Mouse (Mus musculus): ENCODE results near the gene Pth1r. TPM values are rescaled to one million over a fixed set of nuclear protein-coding genes. Genes with fewer than 3 reads are reported as not detected.

Pth1r gene
- 133 and 145 TPM in 2 replicates for polyA plus RNA-seq (2015; fragmentation: Nextera tagmentation; extraction: Ambion mirVana)

DNA sequence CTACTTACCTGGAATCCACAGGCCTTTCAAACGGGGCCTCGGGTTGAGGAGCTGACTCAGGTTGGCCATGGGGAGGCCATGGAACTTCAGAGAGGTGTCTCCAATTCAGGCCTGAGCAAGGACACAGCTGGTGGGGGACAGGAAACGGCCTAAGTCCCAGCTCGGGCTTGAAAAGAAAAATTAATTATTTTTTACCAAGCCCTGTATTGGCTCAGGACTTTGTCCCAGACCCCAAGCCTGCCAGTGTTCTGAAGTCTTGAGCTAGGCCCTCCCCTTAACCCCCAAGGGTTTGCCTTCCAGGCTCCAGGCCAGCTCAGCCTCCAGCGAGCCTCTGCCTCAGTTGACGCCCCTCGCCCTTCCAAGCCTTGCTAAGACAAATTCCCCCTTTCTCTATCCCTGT lies at the start of gene Pth1r:
TSS of gene Pth1r (minus strand) at position 185 of the 400 bp plus-strand sequence.
- H3K4me1 ChIP-seq, result peaks cover 51% of the 10 kb centered on the region
- no peak within 1 kb of the TSS for H3K27ac ChIP-seq (replicated peaks)
- H3K4me3 ChIP-seq (replicated peaks), result no peak within 1 kb of the TSS
- H3K9ac ChIP-seq, result no peak within 1 kb of the TSS
- peaks cover 14% of the 10 kb centered on the region; the same call in 1 of the 2 replicates for H3K27me3 ChIP-seq
- 48% methylated on average over 7 of the region's 7 CpGs for WGBS
- H3K4me2 ChIP-seq (replicated peaks), result no peak within 1 kb of the TSS
- H3K9me3 ChIP-seq (replicated peaks), result no peaks in the 10 kb centered on the region
- ATAC-seq (ENCODE audit: insufficient number of reproducible peaks, low FRiP score, low TSS enrichment, low read depth), result no peak
- H3K36me3 ChIP-seq, result no peaks in the 10 kb centered on the region

DNA sequence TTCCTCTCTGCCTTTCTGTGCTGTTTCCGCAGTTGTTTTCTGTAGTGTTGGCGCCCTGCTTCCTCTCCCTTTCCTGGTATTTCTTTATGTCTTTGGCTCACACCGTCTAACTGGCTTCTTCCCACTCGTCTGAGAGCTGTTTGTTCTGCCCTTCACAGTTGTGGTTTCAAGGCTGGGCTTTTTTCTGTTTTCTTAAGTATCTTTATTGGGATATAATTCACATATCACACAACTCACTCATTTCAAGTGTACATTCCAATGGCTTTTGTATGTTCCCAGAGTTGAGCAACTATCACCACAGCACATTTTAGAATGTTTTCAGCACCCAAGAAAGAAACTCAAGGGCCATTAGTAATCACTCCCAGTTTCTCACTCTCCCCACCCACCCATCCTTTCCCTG lies 43.5 kb upstream of the Pth1r start:
- no peak for ATAC-seq (ENCODE audit: insufficient number of reproducible peaks, low FRiP score, low TSS enrichment, low read depth)
- Histone ChIP-seq H3K4me3 (replicated peaks) (no peak overlapping the region), H3K9ac (no peak overlapping the region), H3K27ac (replicated peaks) (no peak overlapping the region), H3K9me3 (replicated peaks) (no peaks in the 10 kb centered on the region), H3K4me1 (no peaks in the 10 kb centered on the region), H3K27me3 (no peaks in the 10 kb centered on the region), H3K4me2 (replicated peaks) (no peak overlapping the region), H3K36me3 (no peaks in the 10 kb centered on the region)
- WGBS, result 59% methylated on average over 4 of the region's 4 CpGs

DNA sequence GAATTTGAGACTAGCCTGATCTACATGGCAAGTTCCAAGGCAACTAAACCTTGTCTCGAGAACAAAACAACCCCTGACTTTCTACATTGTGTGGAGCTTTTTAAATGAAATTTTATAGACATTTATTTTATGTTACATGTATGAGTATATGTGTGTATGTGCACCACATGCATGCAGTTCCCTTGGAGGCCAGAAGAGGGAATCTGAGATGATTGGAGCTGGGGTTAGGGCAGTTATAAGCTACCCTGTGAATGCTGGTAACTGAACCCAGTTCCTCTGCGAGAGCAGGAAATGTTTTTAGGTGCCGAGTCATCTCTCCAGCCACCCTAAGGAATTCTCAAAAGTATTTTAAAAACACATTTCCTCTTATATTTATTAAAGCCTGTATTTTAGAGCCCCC lies 41.2 kb upstream of the Pth1r start:
- no peaks in the 10 kb centered on the region for H3K27me3 ChIP-seq
- no peaks in the 10 kb centered on the region for H3K36me3 ChIP-seq
- WGBS, result 83% methylated on average over 3 of the region's 3 CpGs
- H3K4me1 ChIP-seq, result no peaks in the 10 kb centered on the region
- H3K9me3 ChIP-seq (replicated peaks), result no peaks in the 10 kb centered on the region
- no peak overlapping the region for H3K27ac ChIP-seq (replicated peaks)
- H3K4me3 ChIP-seq (replicated peaks), result no peak overlapping the region
- H3K9ac ChIP-seq, result no peak overlapping the region
- no peak overlapping the region for H3K4me2 ChIP-seq (replicated peaks)
- no peak for ATAC-seq (ENCODE audit: insufficient number of reproducible peaks, low FRiP score, low TSS enrichment, low read depth)

DNA sequence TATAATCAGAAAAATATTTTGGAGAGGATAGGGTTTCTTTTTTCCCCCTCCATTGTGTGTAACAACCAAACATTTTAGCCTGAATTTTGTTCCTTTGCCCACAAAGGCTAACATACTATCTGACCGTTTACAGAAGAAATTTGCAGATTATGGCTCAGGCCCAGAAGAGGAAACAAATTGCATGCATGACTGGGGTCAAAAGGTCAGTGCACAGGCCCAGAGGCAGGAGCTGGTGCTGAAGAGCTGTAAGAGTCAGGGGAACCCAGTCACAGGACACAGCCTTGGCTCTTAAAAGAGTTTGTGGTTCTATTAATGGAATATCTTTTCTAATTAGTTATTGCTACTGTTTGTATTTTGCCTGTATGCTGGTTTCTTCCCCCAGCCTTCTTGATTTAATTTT lies 36.7 kb upstream of the Pth1r start:
- ATAC-seq (ENCODE audit: insufficient number of reproducible peaks, low FRiP score, low TSS enrichment, low read depth), result no peak
- Histone ChIP-seq H3K4me1 (peaks cover 34% of the 10 kb centered on the region), H3K9ac (no peak overlapping the region), H3K4me3 (replicated peaks) (no peak overlapping the region), H3K9me3 (replicated peaks) (no peaks in the 10 kb centered on the region), H3K4me2 (replicated peaks) (no peak overlapping the region), H3K27ac (replicated peaks) (no peak overlapping the region), H3K27me3 (peaks cover 4% of the 10 kb centered on the region; the same call in 1 of the 2 replicates), H3K36me3 (no peaks in the 10 kb centered on the region)
- 10% methylated on average over 1 of the region's 1 CpGs for WGBS

DNA sequence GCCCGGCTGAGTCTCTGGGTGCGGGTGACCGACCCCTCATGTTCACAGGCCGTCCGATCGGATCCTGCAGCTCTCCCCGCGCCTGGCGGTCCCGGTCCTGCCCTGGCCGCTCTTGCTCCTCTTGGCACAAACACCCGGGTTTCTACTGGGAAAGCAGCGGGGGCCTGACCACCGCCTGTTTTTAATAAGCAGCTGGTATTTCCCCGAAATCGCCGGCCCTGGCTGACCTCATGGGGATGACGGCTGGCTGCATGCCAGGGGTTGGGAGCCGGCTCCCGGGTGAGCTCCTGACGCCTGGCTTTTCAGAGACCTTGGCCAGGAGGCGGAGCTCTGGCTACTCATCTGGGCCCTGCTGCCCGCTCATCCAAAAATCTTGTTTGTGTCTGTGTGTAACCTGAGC lies 34.8 kb upstream of the Pth1r start:
- Histone ChIP-seq H3K36me3 (no peaks in the 10 kb centered on the region), H3K4me2 (replicated peaks) (peak overlapping the region; percentile 79), H3K27me3 (peaks cover 4% of the 10 kb centered on the region; the same call in 1 of the 2 replicates), H3K4me3 (replicated peaks) (peak overlapping the region; percentile 47), H3K27ac (replicated peaks) (peak overlapping the region; percentile 87), H3K9ac (peak overlapping the region; percentile 39), H3K9me3 (replicated peaks) (no peaks in the 10 kb centered on the region), H3K4me1 (peaks cover 48% of the 10 kb centered on the region)
- peak; percentile 64 for ATAC-seq (ENCODE audit: insufficient number of reproducible peaks, low FRiP score, low TSS enrichment, low read depth)
- WGBS, result under 1% methylated on average over 23 of the region's 23 CpGs

DNA sequence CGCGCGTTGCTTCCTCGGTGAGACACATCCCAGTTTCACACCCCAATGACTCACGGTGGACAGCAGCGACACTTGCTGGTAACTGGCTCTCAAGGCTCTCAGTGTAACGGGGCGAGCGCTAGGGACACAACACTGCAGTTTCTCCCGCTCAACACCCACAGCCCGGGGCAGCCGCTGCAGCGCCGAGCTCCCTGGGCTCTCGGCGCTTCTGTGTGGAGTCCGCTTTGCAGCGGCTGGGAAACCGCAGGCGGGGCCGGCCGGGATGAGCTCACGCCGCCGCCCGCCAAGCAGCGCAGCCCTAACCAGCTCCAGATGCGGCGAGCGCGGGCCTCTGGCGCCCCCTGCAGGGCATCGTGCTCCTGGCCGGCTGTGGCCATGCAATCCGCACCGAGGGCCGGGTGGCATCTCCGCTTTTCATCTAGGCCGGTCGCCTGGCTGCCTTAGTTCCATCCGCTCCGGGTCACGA lies 34.3 kb upstream of the Pth1r start:
- under 1% methylated on average over 41 of the region's 43 CpGs for WGBS
- Histone ChIP-seq H3K4me2 (replicated peaks) (peak overlapping the region; percentile 79), H3K36me3 (no peaks in the 10 kb centered on the region), H3K4me3 (replicated peaks) (peak overlapping the region; percentile 47), H3K9ac (peak overlapping the region; percentile 39), H3K27me3 (peaks cover 4% of the 10 kb centered on the region; the same call in 1 of the 2 replicates), H3K4me1 (peaks cover 50% of the 10 kb centered on the region), H3K9me3 (replicated peaks) (no peaks in the 10 kb centered on the region), H3K27ac (replicated peaks) (peak overlapping the region; percentile 87)
- peak; percentile 93 for ATAC-seq (ENCODE audit: insufficient number of reproducible peaks, low FRiP score, low TSS enrichment, low read depth)

DNA sequence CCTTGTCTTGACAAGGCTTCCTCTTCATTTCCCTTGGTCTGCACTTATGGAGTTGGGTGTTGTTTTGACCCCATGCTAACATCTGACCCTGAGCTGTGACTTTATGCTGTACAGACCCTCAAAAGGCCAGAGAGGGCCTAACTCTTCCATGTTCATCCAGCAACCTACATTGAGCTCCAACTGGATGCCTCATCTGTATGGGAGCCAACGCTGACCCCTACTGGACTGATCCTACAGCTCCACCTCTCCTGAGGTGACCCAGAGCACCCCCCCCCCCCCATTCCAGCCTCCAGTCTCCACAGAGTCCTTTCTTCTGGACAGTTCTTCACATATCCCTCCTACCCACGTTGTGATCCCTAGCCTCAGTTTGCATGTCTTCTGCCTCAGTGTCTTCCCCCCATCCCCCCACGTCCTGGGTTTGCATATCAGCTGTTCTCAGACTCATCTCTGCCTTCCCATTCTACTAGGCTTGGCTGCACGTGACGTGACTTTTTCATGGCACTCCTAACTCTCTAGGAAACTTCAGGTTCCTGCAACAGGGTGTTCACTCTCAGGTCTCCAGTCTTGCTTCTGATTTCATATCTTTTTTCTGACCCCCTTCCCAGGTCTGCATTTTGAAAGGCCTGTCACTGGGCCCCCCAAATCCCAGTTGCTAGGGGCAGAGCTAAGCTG lies 32.4 kb upstream of the Pth1r start:
- no peak overlapping the region for H3K27ac ChIP-seq (replicated peaks)
- WGBS, result 60% methylated on average over 5 of the region's 5 CpGs
- no peak for ATAC-seq (ENCODE audit: insufficient number of reproducible peaks, low FRiP score, low TSS enrichment, low read depth)
- H3K4me1 ChIP-seq, result peaks cover 66% of the 10 kb centered on the region
- H3K9ac ChIP-seq, result no peak overlapping the region
- no peaks in the 10 kb centered on the region for H3K36me3 ChIP-seq
- H3K27me3 ChIP-seq, result peaks cover 4% of the 10 kb centered on the region; the same call in 1 of the 2 replicates
- no peak overlapping the region for H3K4me2 ChIP-seq (replicated peaks)
- no peak overlapping the region for H3K4me3 ChIP-seq (replicated peaks)
- H3K9me3 ChIP-seq (replicated peaks), result no peaks in the 10 kb centered on the region

DNA sequence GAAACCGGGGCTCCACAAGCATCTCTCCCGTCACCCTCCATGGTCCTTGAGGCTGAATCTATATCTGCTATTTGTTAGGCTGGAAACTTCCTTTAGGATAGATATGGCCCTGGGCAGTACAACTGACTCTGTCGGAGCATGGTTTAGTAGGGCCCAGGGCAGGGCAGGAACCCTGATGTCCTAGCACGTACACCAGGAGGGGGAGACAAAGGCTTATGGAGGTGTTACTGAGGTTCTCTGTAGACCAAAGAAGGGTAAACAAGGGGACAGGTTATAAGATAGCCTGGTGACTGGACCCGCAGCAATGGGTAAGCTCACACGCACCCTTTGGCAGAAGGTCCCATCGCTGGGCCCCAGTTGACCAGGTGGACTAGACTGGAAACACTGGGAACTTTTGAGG lies 31.6 kb upstream of the Pth1r start:
- 73% methylated on average over 7 of the region's 7 CpGs for WGBS
- peaks cover 4% of the 10 kb centered on the region; the same call in 1 of the 2 replicates for H3K27me3 ChIP-seq
- 0 out of 2 replicates have a peak overlapping the region, but pooled peaks have one; percentile 39 for H3K27ac ChIP-seq (replicated peaks)
- no peak overlapping the region for H3K4me2 ChIP-seq (replicated peaks)
- H3K9ac ChIP-seq, result no peak overlapping the region
- peaks cover 66% of the 10 kb centered on the region for H3K4me1 ChIP-seq
- H3K36me3 ChIP-seq, result no peaks in the 10 kb centered on the region
- ATAC-seq (ENCODE audit: insufficient number of reproducible peaks, low FRiP score, low TSS enrichment, low read depth), result no peak
- H3K9me3 ChIP-seq (replicated peaks), result no peaks in the 10 kb centered on the region
- no peak overlapping the region for H3K4me3 ChIP-seq (replicated peaks)

DNA sequence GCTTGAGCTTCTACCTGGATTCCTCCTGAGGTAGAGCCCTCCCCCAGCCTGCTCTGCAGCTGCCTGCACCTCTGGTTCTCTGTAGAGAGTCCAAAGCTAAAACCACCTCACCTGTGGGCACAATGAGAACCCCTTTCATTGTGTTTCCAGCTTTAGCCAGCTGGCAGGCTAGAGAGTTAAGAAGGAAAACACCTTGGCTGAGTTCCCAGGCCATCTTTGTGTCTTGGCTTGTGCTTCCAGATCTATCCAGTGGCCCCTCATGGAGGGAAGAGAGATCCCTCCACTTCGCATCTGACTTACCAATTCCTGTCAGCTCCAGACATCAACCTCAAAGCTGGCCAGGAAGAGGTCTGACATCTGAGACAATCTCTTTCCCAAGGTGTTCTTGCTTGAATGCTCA lies 31.2 kb upstream of the Pth1r start:
- Histone ChIP-seq H3K36me3 (no peaks in the 10 kb centered on the region), H3K9me3 (replicated peaks) (no peaks in the 10 kb centered on the region), H3K4me3 (replicated peaks) (no peak overlapping the region), H3K27ac (replicated peaks) (no peak overlapping the region), H3K4me1 (peaks cover 66% of the 10 kb centered on the region), H3K4me2 (replicated peaks) (no peak overlapping the region), H3K27me3 (peaks cover 4% of the 10 kb centered on the region; the same call in 1 of the 2 replicates), H3K9ac (no peak overlapping the region)
- WGBS, result 42% methylated on average over 1 of the region's 1 CpGs
- ATAC-seq (ENCODE audit: insufficient number of reproducible peaks, low FRiP score, low TSS enrichment, low read depth), result no peak

DNA sequence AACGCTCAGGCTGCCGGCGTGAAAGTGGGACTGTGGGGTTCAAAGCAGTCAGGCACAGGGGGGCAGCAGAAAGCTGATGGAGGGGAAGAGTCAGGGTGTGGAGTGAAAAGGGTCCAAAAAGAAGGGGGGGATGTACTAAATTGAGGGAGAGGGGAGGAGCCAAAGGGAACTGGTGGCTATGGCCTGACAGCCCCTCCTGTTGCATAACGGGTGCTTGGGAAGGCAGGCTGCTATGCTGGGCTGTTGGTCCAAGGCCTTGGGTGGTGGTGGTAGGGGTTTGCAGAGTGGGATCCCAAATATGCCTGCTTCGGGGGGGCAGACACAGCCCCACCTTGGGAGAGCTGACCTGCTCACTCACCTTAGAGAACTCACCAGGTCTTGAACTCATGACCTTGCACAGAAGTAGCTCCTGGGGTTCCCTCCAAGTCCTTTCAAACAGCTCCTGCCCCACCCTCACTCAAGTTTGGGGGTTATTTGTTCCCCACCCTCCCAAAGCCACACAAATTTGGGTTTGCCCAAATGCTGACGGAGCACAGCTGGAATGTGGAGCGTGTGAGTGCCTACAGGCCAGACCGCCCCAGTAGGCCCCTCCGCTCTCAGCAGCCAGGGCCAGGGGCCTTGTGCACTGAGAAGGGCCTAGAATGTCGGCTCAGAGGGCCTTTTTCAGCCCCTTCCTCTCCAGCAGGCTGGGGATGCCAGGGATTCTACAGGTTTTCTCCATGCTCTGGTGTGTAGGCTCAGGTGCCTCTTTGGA lies 28.5 kb upstream of the Pth1r start:
- Histone ChIP-seq H3K9ac (no peak overlapping the region), H3K27me3 (0 out of 2 replicates have a peak, but pooled peaks cover 2% of the 10 kb centered on the region), H3K36me3 (no peaks in the 10 kb centered on the region), H3K4me3 (replicated peaks) (no peak overlapping the region), H3K27ac (replicated peaks) (peak overlapping the region; percentile 36; the same call in 1 of the 2 replicates), H3K9me3 (replicated peaks) (no peaks in the 10 kb centered on the region), H3K4me2 (replicated peaks) (peak overlapping the region; percentile 0; the same call in 1 of the 2 replicates), H3K4me1 (peaks cover 45% of the 10 kb centered on the region)
- 0 out of 2 replicates have a peak, but pooled peaks have one; percentile 13 for ATAC-seq (ENCODE audit: insufficient number of reproducible peaks, low FRiP score, low TSS enrichment, low read depth)
- 47% methylated on average over 10 of the region's 10 CpGs for WGBS

Measured in embryonic facial prominence, embryonic 15.5 days (tissue).